18 mouse cellular contexts compared by ENCODE assay signal in genomic region chr5:63914896-63915295, GRCm38 (mm10).
"Had no signal": no experiment of that assay in that cellular context is flagged by ENCODE, and none has a peak within 500 bp of the region (broad histone marks: within the 10 kb centered on the region; RNA-seq: fewer than 3 reads in every experiment).

No protein-coding gene starts in this region.

- ATAC-seq: liver, postnatal 0 days; lung, postnatal 0 days; midbrain, embryonic 13.5 days had no signal

- DNase-seq: kidney, adult 18-20 months; kidney, adult 9 months; kidney, postnatal 14 days; kidney, postnatal 4 days; liver; liver, postnatal 0 days; lung, postnatal 36 days; thymus, adult 2 months; thymus, postnatal 14 days had no signal

- H3K27ac ChIP-seq: limb, embryonic 10.5 days; limb, embryonic 13.5 days; liver, embryonic 14.5 days; midbrain, embryonic 10.5 days; midbrain, embryonic 13.5 days; stomach, postnatal 0 days had no signal

- H3K9ac ChIP-seq: limb, embryonic 13.5 days; liver, embryonic 14.5 days; liver, postnatal 0 days; lung, embryonic 14.5 days; midbrain, embryonic 13.5 days had no signal

- H3K9me3 ChIP-seq: limb, embryonic 10.5 days; limb, embryonic 13.5 days; megakaryocyte, embryonic 14.5 days; midbrain, embryonic 10.5 days; midbrain, embryonic 13.5 days had no signal

- H3K36me3 ChIP-seq: midbrain, embryonic 10.5 days; midbrain, embryonic 13.5 days had no signal

- H3K4me1 ChIP-seq: limb, embryonic 10.5 days; midbrain, embryonic 10.5 days; midbrain, embryonic 13.5 days had no signal

- H3K4me3 ChIP-seq: limb, embryonic 10.5 days; limb, embryonic 13.5 days; megakaryocyte, embryonic 14.5 days; midbrain, embryonic 10.5 days; midbrain, embryonic 13.5 days had no signal

- H3K4me2 ChIP-seq: limb, embryonic 13.5 days; lung, embryonic 14.5 days; midbrain, embryonic 13.5 days had no signal

- H3K27me3 ChIP-seq: limb, embryonic 13.5 days; megakaryocyte, embryonic 14.5 days; midbrain, embryonic 13.5 days had no signal
